Mouse (Mus musculus) layer of hippocampus, adult 18-20 months (tissue): Measurements from ENCODE around the gene Ecd. TPM values are rescaled to one million over a fixed set of nuclear protein-coding genes. Genes with fewer than 3 reads are reported as not detected.

Experiments
- DNase-seq, 2 experiments: peaks; one replicate each; pipeline ENCODE4 v3.0.0; 2022; ENCODE audit warnings: low spot score in 2 of 2
- total RNA-seq, 2 experiments: library from RNA; stranded (reverse); gene quantifications; 2 replicates each; pipeline ENCODE4 v1.2.3; 2021

Ecd gene
- total RNA-seq, 2 experiments from 2014 or later, result 31.5 to 32.4 TPM

DNA sequence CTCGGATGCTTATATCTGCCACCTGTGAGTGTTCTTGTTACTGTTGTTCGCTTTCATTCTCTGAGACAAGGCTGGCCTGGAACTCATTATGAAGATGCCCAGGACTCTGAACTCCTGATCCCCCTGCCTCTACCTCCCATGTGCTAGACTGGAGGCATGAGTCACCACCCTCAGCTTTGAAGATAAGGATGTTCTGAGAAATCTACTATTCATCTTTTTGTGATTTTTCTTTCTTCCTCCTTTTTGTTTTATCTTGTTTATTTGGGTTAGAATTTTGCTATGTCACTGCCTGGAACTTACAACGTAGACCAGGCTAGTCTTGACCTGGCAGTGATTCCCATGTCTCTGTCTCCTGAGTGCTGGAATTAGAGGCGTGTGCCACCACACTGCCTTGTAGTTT lies 16.6 kb downstream of the Ecd start:
- DNase-seq, result no peak

DNA sequence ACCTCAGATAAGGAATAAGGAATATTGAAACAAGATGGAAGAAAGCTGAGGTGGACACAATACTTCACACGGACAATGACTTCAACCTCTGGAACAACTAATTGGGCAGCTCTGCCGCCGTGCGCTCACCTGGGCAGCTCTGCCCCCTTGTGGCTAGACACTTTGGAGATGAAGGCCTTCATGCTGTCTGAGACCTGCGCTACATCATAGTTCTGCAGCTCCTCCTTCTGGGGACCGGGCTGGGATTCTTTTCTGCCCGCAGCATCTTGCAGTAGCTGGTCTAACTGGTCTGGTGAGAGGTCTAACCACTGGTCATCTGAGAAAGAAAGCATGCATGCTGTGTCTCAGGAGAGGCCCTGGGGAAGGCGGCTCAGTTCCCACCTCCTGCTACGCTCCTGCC lies 19.4 kb downstream of the Ecd start:
- DNase-seq, result no peak

- no peak for DNase-seq
Observed at GRCm38 (mm10) chr14:20324196-20324595, 23.7 kb downstream of the Ecd start.

DNA sequence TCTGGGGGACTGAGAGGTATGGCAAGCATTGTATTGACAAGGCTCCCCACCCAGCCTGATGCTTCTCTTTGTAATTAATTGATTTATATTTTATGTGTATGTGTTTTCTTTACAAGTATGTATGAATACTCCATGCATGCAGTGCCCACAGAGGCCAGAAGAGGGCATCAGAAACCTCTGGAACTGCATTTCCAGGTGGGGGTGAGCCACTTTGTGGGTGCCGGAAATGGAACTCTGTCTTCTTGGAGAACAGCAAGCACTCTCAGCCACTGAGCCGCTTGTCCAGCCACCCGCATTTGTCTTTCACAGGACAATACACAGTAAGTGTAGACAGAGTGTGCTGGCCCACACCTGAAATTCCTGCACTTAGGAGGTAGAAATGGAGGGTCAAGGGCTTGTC lies 28.5 kb downstream of the Ecd start:
- DNase-seq, result peak; percentile 25 to 26

DNA sequence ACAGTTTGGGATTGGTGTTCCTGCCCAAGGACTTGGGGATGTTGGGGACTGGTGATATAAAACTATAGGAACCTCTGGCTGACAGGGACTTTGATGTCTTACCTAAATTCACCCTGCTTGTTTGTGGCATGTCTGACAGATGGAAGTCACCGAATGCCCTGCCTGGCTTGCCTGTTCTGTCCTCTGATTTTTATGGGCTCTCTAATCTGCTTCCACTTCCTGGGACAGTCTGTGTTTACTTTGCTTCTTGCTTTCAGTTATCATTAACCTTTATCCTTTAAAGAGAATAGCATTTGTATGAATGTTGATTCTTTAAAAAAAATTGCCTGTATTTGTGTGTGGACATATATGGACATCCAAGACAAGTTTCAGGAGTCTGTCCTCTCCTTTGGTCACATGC lies 32.8 kb downstream of the Ecd start:
- DNase-seq, result no peak

DNA sequence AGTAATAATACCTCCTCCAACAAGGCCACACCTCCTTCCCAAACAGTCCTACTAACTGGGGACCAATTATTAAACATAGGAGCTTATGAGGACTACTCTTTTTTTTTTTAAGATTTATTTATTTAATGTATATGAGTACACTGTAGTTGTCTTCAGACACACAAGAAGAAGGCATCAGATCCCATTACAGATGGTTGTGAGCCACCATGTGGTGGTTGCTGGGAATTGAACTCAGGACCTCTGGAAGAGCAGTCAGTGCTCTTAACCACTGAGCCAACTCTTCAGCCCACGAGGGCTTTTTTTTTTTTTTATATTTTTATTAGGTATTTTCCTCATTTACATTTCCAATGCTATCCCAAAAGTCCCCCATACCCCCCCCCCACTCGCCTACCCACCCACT lies 42.8 kb downstream of the Ecd start:
- peak in 1 of 2 experiments; percentile 22 for DNase-seq

DNA sequence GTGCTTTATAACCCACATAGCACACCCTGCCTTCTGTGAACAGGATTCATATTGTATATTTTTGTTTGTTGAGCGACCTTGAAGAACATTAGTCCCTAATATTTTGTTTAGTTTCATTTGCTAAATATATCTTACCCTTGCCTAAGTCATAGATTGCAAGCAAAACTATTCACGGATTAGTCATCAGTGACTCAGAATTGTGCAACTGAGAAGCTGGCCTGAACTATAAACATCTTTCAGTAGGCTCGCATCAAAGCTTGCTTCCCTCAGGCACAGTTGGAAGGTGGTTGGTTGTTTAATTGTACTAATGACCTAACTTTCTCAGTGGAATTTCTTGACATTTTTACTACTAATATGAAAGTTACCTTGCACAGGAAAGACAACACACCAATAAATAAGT lies 49.8 kb downstream of the Ecd start:
- peak in 1 of 2 experiments; percentile 25 for DNase-seq

- no peak for DNase-seq
Observed at GRCm38 (mm10) chr14:20297616-20298015, 50.3 kb downstream of the Ecd start.

GRCm38 (mm10) chr14:20294947-20295346 lies 53.0 kb downstream of the Ecd start:
- peak in 1 of 2 experiments; percentile 16 for DNase-seq

DNA sequence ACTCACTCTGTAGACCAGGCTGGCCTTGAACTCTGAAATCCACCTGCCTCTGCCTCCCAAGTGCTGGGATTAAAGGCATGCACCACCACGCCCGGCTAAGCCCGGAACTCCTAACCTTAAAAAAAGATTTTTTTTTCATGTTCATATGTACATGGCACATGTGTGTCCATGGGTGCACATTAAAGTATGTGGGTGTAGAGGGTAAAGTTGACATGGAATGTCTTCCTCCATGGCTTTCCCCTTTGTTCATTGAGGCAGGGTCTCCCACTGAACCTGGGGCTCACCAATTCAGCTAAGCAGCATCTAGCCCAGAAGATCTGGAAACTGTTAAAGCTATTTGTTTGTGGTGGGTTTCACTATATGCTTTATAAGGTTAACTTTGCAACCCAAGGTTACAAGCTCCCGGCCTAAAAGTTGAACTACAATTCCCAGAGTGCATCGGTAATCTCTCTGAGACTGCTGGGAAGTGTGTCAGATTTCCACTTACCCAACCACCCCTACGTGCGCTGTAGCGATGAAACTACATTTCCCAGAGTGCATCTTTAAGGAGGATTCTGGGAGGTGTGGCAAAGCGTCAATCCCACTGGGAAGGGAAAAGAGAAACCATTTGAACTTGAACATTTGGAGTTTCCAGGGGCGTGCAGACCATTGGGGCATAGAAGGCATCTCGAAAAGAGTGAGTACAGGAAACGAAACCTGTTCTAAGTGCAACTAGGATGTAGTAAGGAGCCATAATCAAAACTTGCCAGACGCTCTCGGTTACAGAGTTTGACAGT lies 53.6 kb downstream of the Ecd start, which contains the start of gene Nudt13:
Nudt13 (plus strand) TSS at position 581 of the 776 bp plus-strand sequence.
- DNase-seq, result peak; percentile 87 to 93

DNA sequence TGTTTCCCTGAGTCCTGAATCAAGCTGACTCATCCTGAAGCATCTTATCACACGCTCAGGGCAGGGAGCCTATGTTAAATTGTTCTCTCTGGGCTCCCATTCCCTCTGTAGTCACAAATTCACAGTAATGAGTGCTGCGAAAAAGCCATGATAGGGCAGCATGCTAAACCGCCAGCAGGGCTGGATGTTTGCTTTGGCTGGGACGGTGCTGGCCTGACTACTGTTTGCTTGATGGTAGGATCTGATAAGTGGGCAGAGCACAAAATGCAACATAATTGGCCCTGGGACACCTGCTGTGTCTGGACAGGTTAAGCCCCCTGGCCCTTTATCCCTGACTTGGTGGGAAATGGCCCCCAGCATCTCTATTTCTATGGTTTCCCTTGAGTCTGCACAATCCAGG lies 56.5 kb downstream of the Ecd start:
- DNase-seq, result no peak

Other genes starting within 250 kb of the Ecd start
- 1 to 10 TPM; 3.8 to 4.2 TPM for gene Saysd1, start 209.6 kb downstream of the Ecd start, total RNA-seq
- gene Kcnk5, start 166.3 kb downstream of the Ecd start, total RNA-seq, result under 1 TPM; 0.25 to 0.43 TPM
- gene Kcnk16, start 78.9 kb downstream of the Ecd start, total RNA-seq, result not detected
- gene Nudt13, start 53.4 kb downstream of the Ecd start, total RNA-seq, result 10 to 100 TPM; 21.2 to 27.0 TPM
- gene Fam149b, start within 50 bp of the Ecd start, total RNA-seq, result 10 to 100 TPM; 46.3 to 47.6 TPM
- gene Dnajc9, start 40.8 kb upstream of the Ecd start, total RNA-seq, result 10 to 100 TPM; 31.1 to 32.2 TPM
- gene Mrps16, start 45.5 kb upstream of the Ecd start, total RNA-seq, result 10 to 100 TPM; 32.4 to 37.1 TPM
- gene Cfap70, start 104.1 kb upstream of the Ecd start, total RNA-seq, result 1 to 10 TPM; 1.4 to 1.9 TPM
- gene Anxa7, start 132.0 kb upstream of the Ecd start, total RNA-seq, result 10 to 100 TPM; 74.3 to 74.7 TPM
- gene Mss51, start 148.8 kb upstream of the Ecd start, total RNA-seq, result 1 to 10 TPM in 1 of 2 experiments, under 1 TPM in 1; 0.40 to 1.1 TPM
- gene Ppp3cb, start 198.5 kb upstream of the Ecd start, total RNA-seq, result 100 to 1,000 TPM; 287 to 305 TPM